Mouse (Mus musculus) stomach, embryonic 14.5 days (tissue): Measurements from ENCODE around the gene Sec1. TPM values are rescaled to one million over a fixed set of nuclear protein-coding genes. Genes with fewer than 3 reads are reported as not detected.
A peak's percentile ranks its signal among the peaks of the same experiment; 100 is the strongest.

Experiments used
- ATAC-seq: fragments of 200-750 bp; cut with Nextera tagmentation; 2 replicates; pipeline ENCODE4 v1.8.0; 2017; ENCODE audit warnings: low read depth, moderate TSS enrichment; ENCODE audit not compliant: insufficient number of reproducible peaks, insufficient read depth, low FRiP score
- H3K27ac ChIP-seq: fragments of 300-500 bp; sonication (generic); 2 replicates; pipeline ENCODE4 v1.5.1; 2014; ENCODE audit warnings: mild to moderate bottlenecking, low read length, moderate library complexity, mixed read lengths
- H3K27me3 ChIP-seq: fragments of 300-500 bp; sonication (generic); 2 replicates; pipeline ENCODE4 v1.6.1; 2014; ENCODE audit warnings: low read length, control low read depth, mixed read lengths; ENCODE audit not compliant: control insufficient read depth, insufficient read depth
- H3K36me3 ChIP-seq: fragments of 300-500 bp; sonication (generic); 2 replicates; pipeline ENCODE4 v1.6.1; 2014; ENCODE audit warnings: mild to moderate bottlenecking, control low read depth, low read length, moderate library complexity, mixed read lengths; ENCODE audit not compliant: control insufficient read depth, insufficient read depth
- H3K4me1 ChIP-seq: fragments of 300-500 bp; sonication (generic); 2 replicates; pipeline ENCODE4 v1.6.1; 2014; ENCODE audit warnings: low read length, control low read depth, mixed read lengths; ENCODE audit not compliant: control insufficient read depth, insufficient read depth
- H3K4me2 ChIP-seq: fragments of 300-500 bp; sonication (generic); replicated peaks from 2 replicates; pipeline ENCODE4 v1.6.1; 2014; ENCODE audit warnings: low read depth, low read length, control low read depth
- H3K4me3 ChIP-seq: fragments of 300-500 bp; sonication (generic); 2 replicates; pipeline ENCODE4 v1.5.1; 2014; ENCODE audit warnings: low read depth, low read length, control low read depth
- H3K9ac ChIP-seq: fragments of 300-500 bp; sonication (generic); replicated peaks from 2 replicates; pipeline ENCODE4 v1.6.1; 2014; ENCODE audit warnings: low read depth, mild to moderate bottlenecking, control low read depth, low read length, moderate library complexity, mixed read lengths
- H3K9me3 ChIP-seq: fragments of 300-500 bp; sonication (generic); 2 replicates; pipeline ENCODE4 v1.6.1; 2016; ENCODE audit warnings: low read depth, low read length, control low read depth; ENCODE audit not compliant: control insufficient read depth
- WGBS: fragments of 180-500 bp; shearing (Covaris S2); extraction: QIAGEN DNeasy Blood & Tissue Kit; methylation state at CpG from one replicate; pipeline ENCODE4 v1.1.7; 2014; 5-methylcytosine and 5-hydroxymethylcytosine counted together
- polyA plus RNA-seq: library from polyadenylated mRNA; unstranded; fragments of >200 nt; fragmentation: Nextera tagmentation; extraction: Ambion mirVana; gene quantifications from 2 replicates; pipeline ENCODE4 v1.2.1, GENCODE M21; 2014

Sec1 gene
- polyA plus RNA-seq, 1 experiment from 2014 or later: 5.7 TPM

GRCm38 (mm10) chr7:45701072-45701471 is 6.9 kb upstream of the Sec1 start:
- H3K9ac ChIP-seq: peak overlapping the region; percentile 18; the same call in 1 of the 2 replicates
- H3K36me3 ChIP-seq: no peaks in the 10 kb centered on the region
- no peak for ATAC-seq
- 0 out of 2 replicates have a peak, but pooled peaks cover 4% of the 10 kb centered on the region for H3K27me3 ChIP-seq
- H3K4me1 ChIP-seq: peaks cover 27% of the 10 kb centered on the region
- H3K9me3 ChIP-seq: no peaks in the 10 kb centered on the region
- peak overlapping the region; percentile 52; the same call in 1 of the 2 replicates for H3K27ac ChIP-seq
- peak overlapping the region; percentile 73 for H3K4me2 ChIP-seq
- 31% methylated on average over 11 of the region's 11 CpGs for WGBS
- peak overlapping the region; percentile 39; the same call in 1 of the 2 replicates for H3K4me3 ChIP-seq

GRCm38 (mm10) chr7:45700301-45701015 is 6.3 kb upstream of the Sec1 start:
- ATAC-seq: no peak
- Histone ChIP-seq H3K4me3 (peak overlapping the region; percentile 39), H3K4me1 (peaks cover 27% of the 10 kb centered on the region), H3K4me2 (peak overlapping the region; percentile 73), H3K36me3 (no peaks in the 10 kb centered on the region), H3K27me3 (0 out of 2 replicates have a peak, but pooled peaks cover 4% of the 10 kb centered on the region), H3K27ac (no peak overlapping the region), H3K9me3 (no peaks in the 10 kb centered on the region), H3K9ac (peak overlapping the region; percentile 55; the same call in 1 of the 2 replicates)
- WGBS: 1% methylated on average over 20 of the region's 20 CpGs

GRCm38 (mm10) chr7:45699523-45700141 is 5.4 kb upstream of the Sec1 start, which contains the start of gene Car11:
TSS of gene Car11 (plus strand) at chr7:45699843.
- no peaks in the 10 kb centered on the region for H3K9me3 ChIP-seq
- 2% methylated on average over 36 of the region's 36 CpGs for WGBS
- no peak within 1 kb of the TSS for H3K27ac ChIP-seq
- ATAC-seq: no peak
- peak within 1 kb of the TSS; percentile 55; the same call in 1 of the 2 replicates for H3K9ac ChIP-seq
- peaks cover 27% of the 10 kb centered on the region for H3K4me1 ChIP-seq
- peak within 1 kb of the TSS; percentile 73 for H3K4me2 ChIP-seq
- H3K36me3 ChIP-seq: no peaks in the 10 kb centered on the region
- H3K4me3 ChIP-seq: peak within 1 kb of the TSS; percentile 39
- H3K27me3 ChIP-seq: 0 out of 2 replicates have a peak, but pooled peaks cover 4% of the 10 kb centered on the region

GRCm38 (mm10) chr7:45697894-45698293 is 3.7 kb upstream of the Sec1 start:
- 0 out of 2 replicates have a peak, but pooled peaks cover 4% of the 10 kb centered on the region for H3K27me3 ChIP-seq
- H3K36me3 ChIP-seq: no peaks in the 10 kb centered on the region
- H3K4me1 ChIP-seq: peaks cover 17% of the 10 kb centered on the region; the same call in 1 of the 2 replicates
- ATAC-seq: no peak
- H3K9ac ChIP-seq: no peak overlapping the region
- WGBS: 89% methylated on average over 6 of the region's 7 CpGs
- H3K27ac ChIP-seq: no peak overlapping the region
- no peak overlapping the region for H3K4me3 ChIP-seq
- no peak overlapping the region for H3K4me2 ChIP-seq
- no peaks in the 10 kb centered on the region for H3K9me3 ChIP-seq

- Histone ChIP-seq H3K4me2 (no peak overlapping the region), H3K4me3 (no peak overlapping the region), H3K4me1 (peaks cover 5% of the 10 kb centered on the region; the same call in 1 of the 2 replicates), H3K9me3 (no peaks in the 10 kb centered on the region), H3K27me3 (0 out of 2 replicates have a peak, but pooled peaks cover 4% of the 10 kb centered on the region), H3K36me3 (no peaks in the 10 kb centered on the region), H3K27ac (no peak overlapping the region), H3K9ac (no peak overlapping the region)
- WGBS: 11% methylated on average over 6 of the region's 6 CpGs
- ATAC-seq: no peak
Observed at GRCm38 (mm10) chr7:45695098-45695497, 896 bp upstream of the Sec1 start.

GRCm38 (mm10) chr7:45692364-45692763 is 1.8 kb downstream of the Sec1 start:
- WGBS: 88% methylated on average over 2 of the region's 2 CpGs
- H3K4me2 ChIP-seq: no peak overlapping the region
- H3K9me3 ChIP-seq: no peaks in the 10 kb centered on the region
- no peak for ATAC-seq
- no peak overlapping the region for H3K9ac ChIP-seq
- H3K27me3 ChIP-seq: no peaks in the 10 kb centered on the region
- H3K27ac ChIP-seq: no peak overlapping the region
- no peaks in the 10 kb centered on the region for H3K36me3 ChIP-seq
- no peak overlapping the region for H3K4me3 ChIP-seq
- no peaks in the 10 kb centered on the region for H3K4me1 ChIP-seq

GRCm38 (mm10) chr7:45689800-45690199 is 4.4 kb downstream of the Sec1 start:
- Histone ChIP-seq H3K4me2 (no peak overlapping the region), H3K4me3 (no peak overlapping the region), H3K27ac (no peak overlapping the region), H3K9ac (no peak overlapping the region), H3K36me3 (no peaks in the 10 kb centered on the region), H3K4me1 (peaks cover 21% of the 10 kb centered on the region), H3K27me3 (no peaks in the 10 kb centered on the region), H3K9me3 (no peaks in the 10 kb centered on the region)
- ATAC-seq: no peak
- 64% methylated on average over 11 of the region's 11 CpGs for WGBS

- no peaks in the 10 kb centered on the region for H3K27me3 ChIP-seq
- no peak overlapping the region for H3K4me3 ChIP-seq
- WGBS: 69% methylated on average over 6 of the region's 6 CpGs
- no peaks in the 10 kb centered on the region for H3K36me3 ChIP-seq
- no peak overlapping the region for H3K9ac ChIP-seq
- H3K9me3 ChIP-seq: no peaks in the 10 kb centered on the region
- ATAC-seq: no peak
- H3K27ac ChIP-seq: no peak overlapping the region
- H3K4me2 ChIP-seq: no peak overlapping the region
- H3K4me1 ChIP-seq: peaks cover 22% of the 10 kb centered on the region
Observed at GRCm38 (mm10) chr7:45689099-45689498, 5.1 kb downstream of the Sec1 start.
